In genomic region chr1:91659486-91659885, GRCm38 (mm10) we compare ENCODE assay signal across 26 mouse cellular contexts.
DNase-seq lines count a peak whose midpoint lies in the region; ATAC-seq and TF ChIP-seq lines count a peak whose summit lies in the region.
"Had no signal": no experiment of that assay in that cellular context is flagged by ENCODE, and none has a peak within 500 bp of the region (broad histone marks: within the 10 kb centered on the region; RNA-seq: fewer than 3 reads in every experiment).

No protein-coding gene starts in this region.

- peak; percentile 56 for ATAC-seq in heart, embryonic 16.5 days (replicated peaks; ENCODE audit: extremely low read depth, insufficient read depth, low FRiP score)
- ATAC-seq in limb, embryonic 13.5 days (ENCODE audit: low FRiP score, low read depth): 0 out of 2 replicates have a peak, but pooled peaks have one; percentile 24
- no peak for ATAC-seq in hindbrain, postnatal 0 days
- ATAC-seq: forebrain, embryonic 14.5 days; hindbrain, embryonic 16.5 days; intestine, embryonic 15.5 days had no signal

- H3K36me3 ChIP-seq in heart, embryonic 16.5 days (ENCODE audit: control insufficient read depth, insufficient read depth): no peaks in the 10 kb centered on the region
- H3K36me3 ChIP-seq in limb, embryonic 13.5 days: no peaks in the 10 kb centered on the region
- no peaks in the 10 kb centered on the region for H3K36me3 ChIP-seq in hindbrain, embryonic 10.5 days
- H3K36me3 ChIP-seq in hindbrain, postnatal 0 days (ENCODE audit: insufficient read depth, low read length): no peaks in the 10 kb centered on the region
- H3K36me3 ChIP-seq: G1E; intestine, embryonic 15.5 days; midbrain, embryonic 12.5 days; neural tube, embryonic 13.5 days had no signal

- H3K4me1 ChIP-seq in heart, embryonic 16.5 days (ENCODE audit: control insufficient read depth, insufficient read depth, low read length): no peaks in the 10 kb centered on the region
- peaks cover 12% of the 10 kb centered on the region for H3K4me1 ChIP-seq in limb, embryonic 13.5 days
- H3K4me1 ChIP-seq in hindbrain, embryonic 10.5 days (replicated peaks): no peaks in the 10 kb centered on the region
- H3K4me1 ChIP-seq in hindbrain, postnatal 0 days (ENCODE audit: insufficient read depth, low read length): no peaks in the 10 kb centered on the region
- H3K4me1 ChIP-seq: megakaryocyte, embryonic 14.5 days; midbrain, embryonic 12.5 days; neural tube, embryonic 13.5 days had no signal

- WGBS in heart, embryonic 16.5 days: 68% methylated on average over 8 of the region's 8 CpGs
- 66% methylated on average over 8 of the region's 8 CpGs for WGBS in limb, embryonic 13.5 days
- 84% methylated on average over 8 of the region's 8 CpGs for WGBS in hindbrain, embryonic 10.5 days
- 78% methylated on average over 8 of the region's 8 CpGs for WGBS in hindbrain, postnatal 0 days

- intact Hi-C loops in heart, postnatal 14 days (cut with DNase I): no loop called here

- DNase-seq in heart, postnatal 14 days: no peak
- DNase-seq in T-cell, adult 2 months (ENCODE audit: low spot score): peak; percentile 30
- peak; percentile 62 to 78 for DNase-seq in thymus, postnatal 10 days (ENCODE audit: low spot score in 2 of 2)
- DNase-seq in hindbrain, embryonic 10.5 days (ENCODE audit: low spot score): no peak
- DNase-seq in hindbrain, postnatal 0 days (ENCODE audit: low spot score): no peak
- DNase-seq in layer of hippocampus, adult 2 months (ENCODE audit: low spot score in 2 of 2): no peak
- DNase-seq: adrenal gland, postnatal 14 days; cerebellum, adult 11 months; cerebellum, adult 9-10 months; cerebellum, postnatal 36 days; heart, adult 18-20 months; kidney, adult 2 months; kidney, postnatal 36 days; lung, adult 2 months; lung, postnatal 36 days had no signal

- H3K4me2 ChIP-seq in heart, embryonic 16.5 days (ENCODE audit: low read depth, low read length): no peak overlapping the region
- H3K4me2 ChIP-seq in limb, embryonic 13.5 days (replicated peaks): no peak overlapping the region
- no peak overlapping the region for H3K4me2 ChIP-seq in hindbrain, postnatal 0 days (ENCODE audit: low read depth, low read length)
- H3K4me2 ChIP-seq: heart, embryonic 11.5 days; intestine, embryonic 15.5 days; midbrain, embryonic 12.5 days; neural tube, embryonic 13.5 days had no signal

- TF ChIP-seq CTCF in hindbrain, postnatal 0 days (IDR thresholded peaks at IDR 0.05; ENCODE audit: low read depth): no peak
- TF ChIP-seq CTCF in layer of hippocampus, adult 2 months (conservative IDR thresholded peaks at IDR 0.05): no peak

- H3K9me3 ChIP-seq in heart, embryonic 16.5 days (replicated peaks; ENCODE audit: control insufficient read depth, low read length): no peaks in the 10 kb centered on the region
- H3K9me3 ChIP-seq in limb, embryonic 13.5 days: no peaks in the 10 kb centered on the region
- no peaks in the 10 kb centered on the region for H3K9me3 ChIP-seq in hindbrain, embryonic 10.5 days
- H3K9me3 ChIP-seq in hindbrain, postnatal 0 days (ENCODE audit: low read length): no peaks in the 10 kb centered on the region
- H3K9me3 ChIP-seq: G1E; intestine, embryonic 15.5 days; megakaryocyte, embryonic 14.5 days; midbrain, embryonic 12.5 days; neural tube, embryonic 13.5 days had no signal

- no peak overlapping the region for H3K4me3 ChIP-seq in heart, embryonic 16.5 days (ENCODE audit: low read length)
- no peak overlapping the region for H3K4me3 ChIP-seq in limb, embryonic 13.5 days
- no peak overlapping the region for H3K4me3 ChIP-seq in hindbrain, embryonic 10.5 days
- no peak overlapping the region for H3K4me3 ChIP-seq in hindbrain, postnatal 0 days (ENCODE audit: low read length)
- H3K4me3 ChIP-seq in layer of hippocampus, adult 2 months: no peak overlapping the region
- H3K4me3 ChIP-seq: intestine, embryonic 15.5 days; megakaryocyte, embryonic 14.5 days; midbrain, embryonic 12.5 days; neural tube, embryonic 13.5 days had no signal

- no peaks in the 10 kb centered on the region for H3K27me3 ChIP-seq in heart, embryonic 16.5 days (ENCODE audit: control insufficient read depth, insufficient read depth, low read length)
- no peaks in the 10 kb centered on the region for H3K27me3 ChIP-seq in limb, embryonic 13.5 days
- H3K27me3 ChIP-seq in hindbrain, embryonic 10.5 days (ENCODE audit: insufficient read depth, poor library complexity, severe bottlenecking): no peaks in the 10 kb centered on the region
- no peaks in the 10 kb centered on the region for H3K27me3 ChIP-seq in hindbrain, postnatal 0 days (ENCODE audit: insufficient read depth, low read length)
- H3K27me3 ChIP-seq: intestine, embryonic 15.5 days; midbrain, embryonic 12.5 days; neural tube, embryonic 13.5 days had no signal

- no peak overlapping the region for H3K27ac ChIP-seq in heart, embryonic 16.5 days (ENCODE audit: low read length)
- no peak overlapping the region; the same call in 1 of the 2 replicates for H3K27ac ChIP-seq in limb, embryonic 13.5 days
- H3K27ac ChIP-seq in hindbrain, embryonic 10.5 days: no peak overlapping the region
- H3K27ac ChIP-seq in hindbrain, postnatal 0 days: no peak overlapping the region
- H3K27ac ChIP-seq in layer of hippocampus, adult 2 months: no peak overlapping the region
- H3K27ac ChIP-seq: intestine, embryonic 15.5 days; liver, embryonic 14.5 days; midbrain, embryonic 12.5 days; neural tube, embryonic 13.5 days had no signal

- H3K9ac ChIP-seq in heart, embryonic 16.5 days (ENCODE audit: low read length): no peak overlapping the region
- H3K9ac ChIP-seq in limb, embryonic 13.5 days: no peak overlapping the region
- H3K9ac ChIP-seq in hindbrain, postnatal 0 days (replicated peaks; ENCODE audit: low read length): no peak overlapping the region
- H3K9ac ChIP-seq: intestine, embryonic 15.5 days; liver, embryonic 14.5 days; midbrain, embryonic 12.5 days; neural tube, embryonic 13.5 days had no signal

Comparison
In these comparisons a context has a peak if more than half of its experiments do, and no peak if none do; other contexts are left out.
1. DNase-seq: peak in T-cell, adult 2 months (single experiment) and thymus, postnatal 10 days (2 of 2); none in heart, postnatal 14 days (0 of 2), hindbrain, embryonic 10.5 days (single experiment), hindbrain, postnatal 0 days (single experiment) and layer of hippocampus, adult 2 months (0 of 2).